Mouse (Mus musculus) hindbrain, embryonic 11.5 days (tissue): ENCODE data around the gene Ccdc33. TPM values are rescaled to one million over a fixed set of nuclear protein-coding genes. Genes with fewer than 3 reads are reported as not detected.

Experiments used
- ATAC-seq: fragments of 200-750 bp; cut with Nextera tagmentation; 2 replicates; pipeline ENCODE4 v1.8.0; 2017; ENCODE audit warnings: mild to moderate bottlenecking, moderate TSS enrichment, moderate library complexity; ENCODE audit not compliant: low FRiP score
- DNase-seq: peaks from one replicate; pipeline ENCODE4 v3.0.0-alpha.2; 2015; ENCODE audit warnings: low spot score
- H3K27ac ChIP-seq: fragments of 300-500 bp; sonication (generic); 2 replicates; pipeline ENCODE4 v1.5.1; 2014; ENCODE audit warnings: mild to moderate bottlenecking, low read depth, low read length
- H3K27me3 ChIP-seq: fragments of 300-500 bp; sonication (generic); 2 replicates; pipeline ENCODE4 v1.6.1; 2014; ENCODE audit warnings: mild to moderate bottlenecking, low read length, moderate library complexity, mixed read lengths; ENCODE audit not compliant: control insufficient read depth, insufficient read depth
- H3K36me3 ChIP-seq: fragments of 300-500 bp; sonication (generic); 2 replicates; pipeline ENCODE4 v1.6.1; 2014; ENCODE audit warnings: mild to moderate bottlenecking, low read length, moderate library complexity, mixed read lengths; ENCODE audit not compliant: control insufficient read depth, insufficient read depth
- H3K4me1 ChIP-seq: fragments of 300-500 bp; sonication (generic); replicated peaks from 2 replicates; pipeline ENCODE4 v1.6.1; 2014; ENCODE audit warnings: low read length, mixed read lengths; ENCODE audit not compliant: control insufficient read depth, insufficient read depth
- H3K4me2 ChIP-seq: fragments of 300-500 bp; sonication (generic); replicated peaks from 2 replicates; pipeline ENCODE4 v1.6.1; 2014; ENCODE audit warnings: mild to moderate bottlenecking, low read depth, low read length
- H3K4me3 ChIP-seq: fragments of 300-500 bp; sonication (generic); 2 replicates; pipeline ENCODE4 v1.5.1; 2014; ENCODE audit warnings: low read depth, low read length
- H3K9ac ChIP-seq: fragments of 300-500 bp; sonication (generic); 2 replicates; pipeline ENCODE4 v1.6.1; 2014; ENCODE audit warnings: low read depth, low read length
- H3K9me3 ChIP-seq: fragments of 300-500 bp; sonication (generic); 2 replicates; pipeline ENCODE4 v1.6.1; 2016; ENCODE audit warnings: low read length; ENCODE audit not compliant: control insufficient read depth
- WGBS: fragments of 180-500 bp; shearing (Covaris S2); extraction: QIAGEN DNeasy Blood & Tissue Kit; methylation state at CpG from one replicate; pipeline ENCODE4 v1.1.7; 2014; 5-methylcytosine and 5-hydroxymethylcytosine counted together
- polyA plus RNA-seq: library from polyadenylated mRNA; unstranded; fragments of >200 nt; fragmentation: Nextera tagmentation; extraction: Ambion mirVana; gene quantifications from 2 replicates; pipeline ENCODE4 v1.2.1, GENCODE M21; 2014

Ccdc33 gene
- polyA plus RNA-seq, 1 experiment from 2014 or later: 0.99 TPM

DNA sequence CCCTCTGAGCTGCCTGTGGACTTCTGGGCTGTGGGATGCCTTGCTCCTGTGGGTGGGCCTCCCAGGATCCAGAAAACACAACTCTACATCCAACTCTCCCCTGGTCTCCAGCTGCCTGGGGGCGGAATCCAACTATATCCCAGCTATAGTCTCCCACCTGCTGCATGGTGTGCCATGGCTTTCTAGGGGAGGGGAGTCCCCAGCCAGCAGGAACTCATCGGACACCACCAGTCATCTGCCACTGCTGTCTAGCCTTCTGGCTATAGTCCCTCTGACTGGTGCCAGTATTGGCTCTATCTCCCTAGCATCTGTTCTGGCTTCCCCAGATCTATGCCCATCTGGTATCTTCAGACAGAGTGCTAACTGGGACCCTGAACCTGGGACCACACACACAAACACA is 83.1 kb downstream of the Ccdc33 start:
- no peak overlapping the region for H3K9ac ChIP-seq
- WGBS: 63% methylated on average over 2 of the region's 2 CpGs
- no peak overlapping the region for H3K4me2 ChIP-seq
- H3K9me3 ChIP-seq: no peaks in the 10 kb centered on the region
- H3K27me3 ChIP-seq: peaks cover 6% of the 10 kb centered on the region
- no peaks in the 10 kb centered on the region for H3K36me3 ChIP-seq
- no peak overlapping the region for H3K27ac ChIP-seq
- H3K4me1 ChIP-seq: 0 out of 2 replicates have a peak, but pooled peaks cover 3% of the 10 kb centered on the region
- no peak for DNase-seq
- H3K4me3 ChIP-seq: no peak overlapping the region
- no peak for ATAC-seq

DNA sequence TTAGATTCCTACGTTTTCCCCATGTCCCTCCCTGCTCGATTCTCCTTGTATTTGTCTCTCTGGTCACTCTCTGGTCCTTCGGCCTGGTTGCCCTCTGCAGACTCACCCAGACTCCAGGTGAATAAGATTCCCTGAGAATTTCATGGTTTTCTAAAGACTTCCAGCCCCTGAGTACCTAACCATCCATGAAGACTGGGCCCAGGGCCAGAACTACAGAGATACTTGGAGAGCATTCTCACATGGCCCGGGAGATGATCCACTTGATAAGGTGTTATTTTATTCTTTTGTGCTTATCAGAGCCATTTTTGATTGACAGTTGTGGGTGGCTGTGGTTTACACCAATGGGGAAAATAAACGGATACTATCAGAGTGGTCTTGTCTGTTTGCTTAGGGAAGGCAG is 86.7 kb downstream of the Ccdc33 start:
- H3K4me2 ChIP-seq: no peak overlapping the region
- H3K9ac ChIP-seq: no peak overlapping the region
- 85% methylated on average over 5 of the region's 5 CpGs for WGBS
- no peak overlapping the region for H3K4me3 ChIP-seq
- ATAC-seq (no peak), DNase-seq (no peak)
- H3K27ac ChIP-seq: no peak overlapping the region
- no peaks in the 10 kb centered on the region for H3K36me3 ChIP-seq
- no peaks in the 10 kb centered on the region; the same call in 1 of the 2 replicates for H3K27me3 ChIP-seq
- no peaks in the 10 kb centered on the region for H3K9me3 ChIP-seq
- no peaks in the 10 kb centered on the region for H3K4me1 ChIP-seq

DNA sequence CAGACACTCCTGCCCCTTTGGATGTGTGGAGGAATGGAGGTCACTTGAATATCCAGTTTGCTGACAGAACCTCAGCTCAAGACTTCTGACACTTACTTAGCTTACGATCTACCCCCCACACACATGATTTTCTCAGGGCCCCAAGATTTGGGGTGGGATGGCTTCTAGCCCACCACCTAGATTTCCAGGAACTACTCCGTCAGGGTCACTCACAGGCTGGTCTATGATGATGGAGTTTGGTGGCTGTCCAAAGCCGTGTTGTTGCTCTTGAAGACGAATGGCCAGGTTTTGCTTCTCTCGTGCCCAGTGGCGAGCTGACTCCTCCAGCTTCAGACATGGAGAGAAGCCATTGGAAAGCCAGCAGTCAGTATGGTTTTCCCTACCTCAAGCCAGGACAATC is 89.0 kb downstream of the Ccdc33 start:
- Histone ChIP-seq H3K9me3 (no peaks in the 10 kb centered on the region), H3K36me3 (no peaks in the 10 kb centered on the region), H3K27me3 (no peaks in the 10 kb centered on the region), H3K9ac (no peak overlapping the region), H3K4me2 (no peak overlapping the region), H3K27ac (no peak overlapping the region), H3K4me3 (no peak overlapping the region), H3K4me1 (no peaks in the 10 kb centered on the region)
- no peak for ATAC-seq
- 92% methylated on average over 6 of the region's 6 CpGs for WGBS
- DNase-seq: no peak

DNA sequence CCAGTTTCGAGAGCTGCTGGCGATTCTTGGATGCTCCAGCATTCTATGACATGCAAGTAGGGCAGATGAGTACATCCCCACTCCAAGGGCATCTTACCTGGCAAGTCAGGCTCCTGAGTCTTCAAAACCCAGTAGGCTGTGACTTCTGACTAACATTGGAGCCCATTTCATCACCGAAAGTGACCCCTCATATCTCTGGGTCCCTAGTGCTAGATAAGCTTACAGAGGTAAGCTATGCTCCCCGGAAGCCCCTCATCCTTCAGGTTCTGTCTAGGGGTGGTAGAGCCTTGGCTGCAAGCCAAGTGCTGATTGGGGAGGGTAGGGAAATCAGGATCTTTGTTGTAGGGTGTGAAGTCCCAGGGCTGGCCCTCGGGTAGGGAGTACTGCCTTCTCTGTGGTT is 89.8 kb downstream of the Ccdc33 start:
- DNase-seq (no peak), ATAC-seq (no peak)
- Histone ChIP-seq H3K27me3 (no peaks in the 10 kb centered on the region), H3K4me1 (no peaks in the 10 kb centered on the region), H3K9ac (no peak overlapping the region), H3K4me3 (no peak overlapping the region), H3K4me2 (no peak overlapping the region), H3K9me3 (no peaks in the 10 kb centered on the region), H3K36me3 (no peaks in the 10 kb centered on the region), H3K27ac (no peak overlapping the region)
- WGBS: 84% methylated on average over 5 of the region's 5 CpGs

DNA sequence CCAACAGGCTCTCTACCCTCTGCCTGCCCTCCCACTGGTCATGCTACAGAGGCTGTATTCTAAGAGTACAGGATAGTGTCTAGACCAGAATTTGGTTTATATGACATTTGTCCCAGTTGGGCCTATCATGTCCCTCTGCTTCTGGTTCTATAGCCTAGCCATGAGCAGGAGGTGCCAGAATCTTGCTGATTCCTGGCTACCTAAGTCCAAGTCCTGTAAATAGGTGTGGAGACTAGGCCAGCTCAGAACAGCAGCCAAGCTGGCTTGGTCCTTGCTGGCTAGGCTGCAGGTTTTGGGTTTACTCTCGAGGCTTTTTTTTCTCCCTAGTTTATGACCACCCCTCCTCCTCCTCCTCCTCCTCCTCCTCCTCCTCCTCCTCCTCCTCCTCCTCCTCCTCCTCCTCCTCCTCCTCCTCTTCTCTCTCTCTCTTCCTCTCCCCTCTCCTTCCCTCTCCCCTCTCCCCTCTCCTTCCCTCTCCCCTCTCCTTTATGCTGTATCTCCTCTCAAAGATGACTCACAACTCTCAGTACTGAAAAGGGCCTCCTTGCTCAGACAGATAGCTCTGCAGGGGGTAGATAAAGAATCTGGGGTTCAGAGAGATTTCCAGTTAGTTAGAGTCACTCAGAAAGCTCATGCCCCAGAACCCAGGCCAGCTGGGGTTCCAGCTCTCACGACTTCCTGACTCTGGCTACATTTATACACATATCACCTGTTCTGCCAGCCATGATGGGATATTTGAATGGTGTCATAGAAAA is 91.0 kb downstream of the Ccdc33 start:
- no peak overlapping the region for H3K9ac ChIP-seq
- no peak overlapping the region for H3K4me2 ChIP-seq
- no peak overlapping the region for H3K4me3 ChIP-seq
- H3K9me3 ChIP-seq: no peaks in the 10 kb centered on the region
- 64% methylated on average over 2 of the region's 2 CpGs for WGBS
- DNase-seq (no peak), ATAC-seq (no peak)
- H3K4me1 ChIP-seq: no peaks in the 10 kb centered on the region
- no peaks in the 10 kb centered on the region for H3K27me3 ChIP-seq
- H3K27ac ChIP-seq: no peak overlapping the region
- no peaks in the 10 kb centered on the region for H3K36me3 ChIP-seq

DNA sequence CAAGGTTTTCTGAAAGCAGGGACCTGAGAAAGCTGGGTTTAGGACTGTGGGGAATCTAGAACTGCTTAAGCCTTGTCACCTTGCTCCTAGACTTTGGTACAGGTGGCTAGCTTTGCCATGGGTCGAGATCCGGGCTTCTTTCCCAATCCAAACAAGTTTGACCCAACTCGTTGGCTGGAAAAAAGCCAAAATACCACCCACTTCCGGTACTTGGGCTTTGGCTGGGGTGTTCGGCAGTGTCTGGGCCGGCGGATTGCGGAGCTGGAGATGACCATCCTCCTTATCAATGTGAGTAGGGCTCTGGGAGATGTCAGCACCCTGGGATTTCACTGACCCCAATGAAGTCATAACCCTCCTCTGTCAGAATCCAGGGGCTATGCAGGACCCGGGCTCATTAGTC is 92.6 kb downstream of the Ccdc33 start:
- WGBS: 93% methylated on average over 9 of the region's 9 CpGs

DNA sequence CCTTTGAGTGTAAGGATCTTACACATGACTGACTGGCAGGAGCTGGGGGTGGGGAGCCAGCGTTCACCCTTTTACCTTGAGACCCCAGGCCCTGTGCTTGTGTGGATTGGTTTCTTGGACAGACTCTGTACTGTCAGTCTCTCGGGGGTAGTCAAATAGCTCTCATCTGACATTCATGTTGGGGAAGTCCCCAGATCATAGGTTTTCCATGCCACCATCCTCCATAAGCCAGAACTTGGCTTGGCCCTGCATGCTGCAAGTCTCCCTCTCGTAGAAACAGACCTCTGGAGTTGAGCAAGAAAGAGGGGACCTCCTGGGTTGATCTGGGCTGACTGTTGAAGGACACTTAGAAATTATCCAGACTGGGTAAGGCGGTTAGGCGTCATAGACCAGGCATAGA is 100.2 kb downstream of the Ccdc33 start:
- no peak for ATAC-seq
- Histone ChIP-seq H3K27ac (no peak overlapping the region), H3K36me3 (no peaks in the 10 kb centered on the region), H3K9ac (no peak overlapping the region), H3K4me3 (no peak overlapping the region), H3K27me3 (no peaks in the 10 kb centered on the region), H3K9me3 (no peaks in the 10 kb centered on the region), H3K4me2 (no peak overlapping the region), H3K4me1 (no peaks in the 10 kb centered on the region)
- DNase-seq: no peak
- WGBS: 78% methylated on average over 5 of the region's 5 CpGs

More for the DNA sequence above, 92.6 kb downstream of the Ccdc33 start:
- Histone ChIP-seq H3K36me3 (no peaks in the 10 kb centered on the region), H3K4me1 (no peaks in the 10 kb centered on the region), H3K27ac (no peak overlapping the region), H3K27me3 (no peaks in the 10 kb centered on the region), H3K4me2 (no peak overlapping the region), H3K4me3 (no peak overlapping the region), H3K9me3 (no peaks in the 10 kb centered on the region), H3K9ac (no peak overlapping the region)
- ATAC-seq (no peak), DNase-seq (no peak)

DNA sequence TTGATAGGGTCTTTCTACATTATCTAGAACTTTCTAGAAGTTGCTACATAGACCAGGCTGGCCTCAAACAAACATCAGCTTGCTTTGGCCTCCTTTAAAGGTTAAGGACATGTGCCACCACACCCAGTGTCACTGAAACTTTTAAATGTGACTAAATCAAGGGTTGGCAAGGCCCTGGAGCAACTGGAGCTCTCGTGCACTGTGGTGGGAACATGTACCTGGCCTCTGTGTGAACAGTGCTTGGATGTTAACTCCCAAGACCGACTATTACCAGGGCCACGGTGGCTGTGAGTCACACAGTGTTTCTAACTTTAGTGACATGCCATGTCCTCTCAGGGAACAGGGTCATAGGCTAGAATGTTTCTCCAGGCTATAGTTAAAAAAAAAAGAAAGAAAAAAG is 101.7 kb downstream of the Ccdc33 start:
- H3K9me3 ChIP-seq: no peaks in the 10 kb centered on the region
- no peaks in the 10 kb centered on the region for H3K27me3 ChIP-seq
- ATAC-seq: no peak
- no peaks in the 10 kb centered on the region for H3K36me3 ChIP-seq
- DNase-seq: no peak
- no peak overlapping the region for H3K4me2 ChIP-seq
- no peak overlapping the region for H3K27ac ChIP-seq
- H3K9ac ChIP-seq: no peak overlapping the region
- WGBS: 80% methylated on average over 3 of the region's 3 CpGs
- no peaks in the 10 kb centered on the region for H3K4me1 ChIP-seq
- no peak overlapping the region for H3K4me3 ChIP-seq

DNA sequence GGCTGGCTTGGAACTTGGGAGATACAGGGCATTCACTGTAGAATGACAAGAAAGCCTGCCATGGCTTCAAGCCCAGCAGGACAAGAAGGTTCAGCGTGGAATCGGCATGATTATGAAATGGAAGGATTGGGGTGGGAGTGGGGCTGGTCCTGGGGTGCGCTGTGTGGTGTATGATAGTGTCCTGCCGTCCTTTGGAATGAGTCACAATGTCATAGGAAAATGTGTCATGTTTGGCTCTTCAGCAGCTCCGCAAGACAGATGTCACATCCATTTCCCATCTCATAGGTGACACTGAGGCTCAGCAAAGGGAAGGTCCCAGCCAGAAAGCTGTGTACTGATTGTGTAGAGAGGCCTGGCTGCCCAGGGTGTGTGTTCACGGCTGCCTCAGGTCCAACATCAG is 102.8 kb downstream of the Ccdc33 start:
- Histone ChIP-seq H3K27me3 (no peaks in the 10 kb centered on the region), H3K4me3 (no peak overlapping the region), H3K4me2 (no peak overlapping the region), H3K27ac (no peak overlapping the region), H3K9ac (no peak overlapping the region), H3K36me3 (no peaks in the 10 kb centered on the region), H3K9me3 (no peaks in the 10 kb centered on the region), H3K4me1 (no peaks in the 10 kb centered on the region; the same call in 1 of the 2 replicates)
- WGBS: 89% methylated on average over 6 of the region's 6 CpGs
- ATAC-seq (no peak), DNase-seq (no peak)
